Comparison of ENCODE assay signal across 28 mouse cellular contexts in the genomic region with DNA sequence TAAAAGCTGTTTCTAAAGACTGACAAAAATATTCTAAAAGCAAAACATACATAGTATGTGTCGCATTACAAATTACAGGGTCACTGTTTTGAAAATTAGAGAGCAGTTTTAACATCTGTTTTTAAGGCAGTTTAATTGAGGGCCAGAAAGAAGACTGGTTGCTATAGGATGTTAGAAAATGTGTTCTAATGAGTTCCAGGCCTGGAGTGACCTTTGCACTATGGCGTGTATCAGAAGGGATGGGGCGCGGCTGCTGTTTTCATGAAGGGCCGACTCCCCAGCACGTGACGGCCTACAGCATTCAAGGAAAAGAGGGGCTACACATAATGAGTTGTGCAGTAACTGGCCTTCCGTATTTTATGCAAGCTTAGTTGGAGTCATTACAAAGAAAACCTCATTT. TPM values are rescaled to one million over a fixed set of nuclear protein-coding genes. Genes with fewer than 3 reads are reported as not detected.
A peak's percentile ranks its signal among the peaks of the same experiment; 100 is the strongest.
DNase-seq lines count a peak whose midpoint lies in the region; ATAC-seq and TF ChIP-seq lines count a peak whose summit lies in the region.
"Had no signal": no experiment of that assay in that cellular context is flagged by ENCODE, and none has a peak within 500 bp of the region (broad histone marks: within the 10 kb centered on the region; RNA-seq: fewer than 3 reads in every experiment).

No protein-coding gene starts in this region.

- H3K27ac ChIP-seq in embryonic facial prominence, embryonic 15.5 days (replicated peaks), result no peak overlapping the region; the same call in 1 of the 2 replicates
- H3K27ac ChIP-seq in intestine, postnatal 0 days (ENCODE audit: low read depth, low read length), result 0 out of 2 replicates have a peak overlapping the region, but pooled peaks have one; percentile 41
- H3K27ac ChIP-seq in stomach, postnatal 0 days (replicated peaks), result no peak overlapping the region
- H3K27ac ChIP-seq: hindbrain, embryonic 13.5 days; layer of hippocampus, adult 2 months; liver, embryonic 14.5 days; midbrain, embryonic 15.5 days; neural tube, embryonic 15.5 days had no signal

- H3K4me1 ChIP-seq in embryonic facial prominence, embryonic 15.5 days, result peaks cover 3% of the 10 kb centered on the region; the same call in 1 of the 2 replicates
- H3K4me1 ChIP-seq in intestine, postnatal 0 days (replicated peaks; ENCODE audit: control insufficient read depth, insufficient read depth, low read length), result peaks cover 5% of the 10 kb centered on the region; the same call in 1 of the 2 replicates
- no peaks in the 10 kb centered on the region for H3K4me1 ChIP-seq in stomach, postnatal 0 days (replicated peaks; ENCODE audit: control insufficient read depth, insufficient read depth)
- H3K4me1 ChIP-seq: hindbrain, embryonic 13.5 days; midbrain, embryonic 15.5 days; neural tube, embryonic 15.5 days had no signal

- H3K4me2 ChIP-seq in embryonic facial prominence, embryonic 15.5 days (replicated peaks), result no peak overlapping the region
- H3K4me2 ChIP-seq in intestine, postnatal 0 days (replicated peaks; ENCODE audit: low read depth), result no peak overlapping the region
- no peak overlapping the region for H3K4me2 ChIP-seq in stomach, postnatal 0 days (replicated peaks; ENCODE audit: low read depth)
- H3K4me2 ChIP-seq: heart, embryonic 11.5 days; hindbrain, embryonic 13.5 days; midbrain, embryonic 15.5 days; neural tube, embryonic 15.5 days had no signal

- TF ChIP-seq CTCF in intestine, postnatal 0 days (IDR thresholded peaks at IDR 0.05; ENCODE audit: low read depth), result no peak
- TF ChIP-seq CTCF in stomach, postnatal 0 days (IDR thresholded peaks at IDR 0.05; ENCODE audit: low read depth), result no peak

- TF ChIP-seq EP300 in stomach, postnatal 0 days (optimal IDR thresholded peaks at IDR 0.05), result no peak

- H3K9me3 ChIP-seq in embryonic facial prominence, embryonic 15.5 days (replicated peaks), result no peaks in the 10 kb centered on the region
- no peaks in the 10 kb centered on the region for H3K9me3 ChIP-seq in intestine, postnatal 0 days (ENCODE audit: control insufficient read depth)
- no peaks in the 10 kb centered on the region for H3K9me3 ChIP-seq in stomach, postnatal 0 days (ENCODE audit: control insufficient read depth, low read length)
- H3K9me3 ChIP-seq: hindbrain, embryonic 13.5 days; midbrain, embryonic 15.5 days; neural tube, embryonic 15.5 days had no signal

- peak; percentile 74 for DNase-seq in embryo, embryonic 11 days
- peak; percentile 51 for DNase-seq in stomach, postnatal 0 days (ENCODE audit: low spot score)
- no peak for DNase-seq in kidney, postnatal 10 days
- DNase-seq in kidney, adult 8-10 months, result no peak
- no peak for DNase-seq in urinary bladder, postnatal 4 days (ENCODE audit: low spot score in 2 of 2)
- DNase-seq: adrenal gland, postnatal 10 days; cerebellum, adult 11 months; cerebellum, adult 9-10 months; gastrocnemius, postnatal 25 days; heart, postnatal 36 days; kidney, adult 9 months; kidney, postnatal 14 days; liver; lung, adult 2 months; lung, postnatal 14 days; right cerebral cortex, postnatal 25 days; thymus, adult 18-20 months; thymus, postnatal 25 days had no signal

- H3K9ac ChIP-seq in embryonic facial prominence, embryonic 15.5 days, result no peak overlapping the region
- no peak overlapping the region for H3K9ac ChIP-seq in intestine, postnatal 0 days (ENCODE audit: low read depth, low read length)
- no peak overlapping the region for H3K9ac ChIP-seq in stomach, postnatal 0 days (ENCODE audit: low read length)
- H3K9ac ChIP-seq: hindbrain, embryonic 13.5 days; liver, embryonic 14.5 days; midbrain, embryonic 15.5 days; neural tube, embryonic 15.5 days had no signal

- no peak overlapping the region for H3K4me3 ChIP-seq in embryonic facial prominence, embryonic 15.5 days (replicated peaks)
- H3K4me3 ChIP-seq in intestine, postnatal 0 days (ENCODE audit: low read depth, low read length), result no peak overlapping the region
- H3K4me3 ChIP-seq in stomach, postnatal 0 days (ENCODE audit: low read depth, low read length), result no peak overlapping the region
- H3K4me3 ChIP-seq: hindbrain, embryonic 13.5 days; layer of hippocampus, adult 2 months; midbrain, embryonic 15.5 days; neural tube, embryonic 15.5 days had no signal

- 39% methylated on average over 8 of the region's 8 CpGs for WGBS in embryonic facial prominence, embryonic 15.5 days
- WGBS in intestine, postnatal 0 days, result 46% methylated on average over 8 of the region's 8 CpGs
- 71% methylated on average over 8 of the region's 8 CpGs for WGBS in stomach, postnatal 0 days

- H3K36me3 ChIP-seq in embryonic facial prominence, embryonic 15.5 days, result peaks cover 57% of the 10 kb centered on the region
- H3K36me3 ChIP-seq in intestine, postnatal 0 days (ENCODE audit: control insufficient read depth, insufficient read depth), result peaks cover 54% of the 10 kb centered on the region
- peaks cover 16% of the 10 kb centered on the region for H3K36me3 ChIP-seq in stomach, postnatal 0 days (ENCODE audit: control insufficient read depth, insufficient read depth, low read length)

- peak; percentile 65; the same call in 1 of the 2 replicates for ATAC-seq in embryonic facial prominence, embryonic 15.5 days (ENCODE audit: insufficient number of reproducible peaks, low FRiP score, low TSS enrichment, low read depth)
- peak; percentile 66; the same call in 1 of the 2 replicates for ATAC-seq in intestine, postnatal 0 days
- peak; percentile 49; the same call in 1 of the 2 replicates for ATAC-seq in stomach, postnatal 0 days (ENCODE audit: low FRiP score, low TSS enrichment)
- ATAC-seq: forebrain, embryonic 14.5 days; midbrain, embryonic 15.5 days; Patski had no signal

- no peaks in the 10 kb centered on the region for H3K27me3 ChIP-seq in embryonic facial prominence, embryonic 15.5 days
- no peaks in the 10 kb centered on the region for H3K27me3 ChIP-seq in intestine, postnatal 0 days (replicated peaks; ENCODE audit: control insufficient read depth, insufficient read depth, low read length)
- H3K27me3 ChIP-seq in stomach, postnatal 0 days (ENCODE audit: control insufficient read depth, insufficient read depth, low read length), result no peaks in the 10 kb centered on the region
- H3K27me3 ChIP-seq: hindbrain, embryonic 13.5 days; midbrain, embryonic 15.5 days; neural tube, embryonic 15.5 days; Patski had no signal

RNA-seq across cellular contexts. Expression of a gene that starts 57.9 kb away (rescaled TPM):
- 86.7 and 89.5 TPM in 2 replicates for polyA plus RNA-seq in embryonic facial prominence, embryonic 15.5 days (2015; fragmentation: Nextera tagmentation; extraction: Ambion mirVana)
- polyA plus RNA-seq in intestine, postnatal 0 days (2015; fragmentation: Nextera tagmentation; extraction: Ambion mirVana), result 37.7 and 42.0 TPM in 2 replicates
- 33.3 and 33.5 TPM in 2 replicates for polyA plus RNA-seq in stomach, postnatal 0 days (2015; fragmentation: Nextera tagmentation; extraction: Ambion mirVana)

Comparison
In these comparisons a context has a peak if more than half of its experiments do, and no peak if none do; other contexts are left out.
1. DNase-seq: peak in embryo, embryonic 11 days (single experiment) and stomach, postnatal 0 days (single experiment); none in kidney, postnatal 10 days (single experiment), kidney, adult 8-10 months (0 of 2) and urinary bladder, postnatal 4 days (0 of 2).
2. Peak in every context shown above with its lines, with median percentiles within 50 percentile points of each other: ATAC-seq.